ENCODE assay signal across 13 mouse cellular contexts in genomic region chr3:25108997-25109396, GRCm38 (mm10). TPM values are rescaled to one million over a fixed set of nuclear protein-coding genes. Genes with fewer than 3 reads are reported as not detected.
DNase-seq lines count a peak whose midpoint lies in the region; ATAC-seq and TF ChIP-seq lines count a peak whose summit lies in the region.
"Had no signal": no experiment of that assay in that cellular context is flagged by ENCODE, and none has a peak within 500 bp of the region (broad histone marks: within the 10 kb centered on the region; RNA-seq: fewer than 3 reads in every experiment).

No protein-coding gene starts in this region.

- H3K27me3 ChIP-seq in liver, postnatal 0 days (ENCODE audit: insufficient read depth, low read length): no peaks in the 10 kb centered on the region
- H3K27me3 ChIP-seq in heart, postnatal 0 days (ENCODE audit: control insufficient read depth, insufficient read depth, low read length): no peaks in the 10 kb centered on the region
- H3K27me3 ChIP-seq in forebrain, postnatal 0 days (ENCODE audit: insufficient read depth, low read length): no peaks in the 10 kb centered on the region

- WGBS in liver, postnatal 0 days (ENCODE audit: insufficient replicate concordance): 66% methylated on average over 3 of the region's 3 CpGs
- whole genome bisulfite sequencing in heart, postnatal 0 days: 19% methylated on average over 3 of the region's 3 CpGs
- WGBS in forebrain, postnatal 0 days: 45% methylated on average over 3 of the region's 3 CpGs

- TF ChIP-seq EP300 in liver, postnatal 0 days (IDR thresholded peaks at IDR 0.05; ENCODE audit: low read depth): no peak
- TF ChIP-seq EP300 in heart, postnatal 0 days (IDR thresholded peaks at IDR 0.05; ENCODE audit: low read depth): no peak

- H3K4me1 ChIP-seq in liver, postnatal 0 days (ENCODE audit: insufficient read depth): no peaks in the 10 kb centered on the region
- no peaks in the 10 kb centered on the region for H3K4me1 ChIP-seq in heart, postnatal 0 days (ENCODE audit: control insufficient read depth, insufficient read depth)
- no peaks in the 10 kb centered on the region for H3K4me1 ChIP-seq in forebrain, postnatal 0 days (ENCODE audit: insufficient read depth)

- TF ChIP-seq CTCF in liver, postnatal 0 days (IDR thresholded peaks at IDR 0.05; ENCODE audit: low read depth): no peak
- no peak for TF ChIP-seq CTCF in heart, postnatal 0 days (IDR thresholded peaks at IDR 0.05; ENCODE audit: low read depth)
- no peak for TF ChIP-seq CTCF in forebrain, postnatal 0 days (IDR thresholded peaks at IDR 0.05; ENCODE audit: low read depth)

- no peaks in the 10 kb centered on the region for H3K9me3 ChIP-seq in liver, postnatal 0 days (ENCODE audit: low read length)
- H3K9me3 ChIP-seq in heart, postnatal 0 days (replicated peaks; ENCODE audit: control insufficient read depth, low read length): no peaks in the 10 kb centered on the region
- H3K9me3 ChIP-seq in forebrain, postnatal 0 days (ENCODE audit: low read length): no peaks in the 10 kb centered on the region

- peak; percentile 18 for DNase-seq in embryo, embryonic 11 days
- DNase-seq in embryo, embryonic 10 days (ENCODE audit: low spot score): no peak
- DNase-seq in liver: peak; percentile 4
- no peak for DNase-seq in liver, postnatal 0 days
- DNase-seq in heart, postnatal 0 days (ENCODE audit: low spot score): peak; percentile 53
- peak; percentile 84 for DNase-seq in retina, postnatal 1 day
- no peak for DNase-seq in left cerebral cortex, adult 9 months (ENCODE audit: low spot score in 2 of 2)
- no peak for DNase-seq in forebrain, postnatal 0 days
- DNase-seq: B cell, adult 2 months had no signal

- H3K36me3 ChIP-seq in liver, postnatal 0 days (replicated peaks; ENCODE audit: insufficient read depth, low read length): no peaks in the 10 kb centered on the region
- H3K36me3 ChIP-seq in heart, postnatal 0 days (replicated peaks; ENCODE audit: control insufficient read depth, insufficient read depth, low read length): no peaks in the 10 kb centered on the region
- H3K36me3 ChIP-seq in forebrain, postnatal 0 days (ENCODE audit: insufficient read depth): no peaks in the 10 kb centered on the region

- no peak for ATAC-seq in liver, postnatal 0 days
- ATAC-seq in heart, postnatal 0 days (ENCODE audit: insufficient read depth, low read depth): peak; percentile 71
- no peak for ATAC-seq in forebrain, postnatal 0 days

- H3K4me2 ChIP-seq in liver, postnatal 0 days (ENCODE audit: low read depth, low read length): no peak overlapping the region
- no peak overlapping the region for H3K4me2 ChIP-seq in heart, postnatal 0 days (ENCODE audit: low read depth, low read length)
- H3K4me2 ChIP-seq in forebrain, postnatal 0 days (ENCODE audit: low read depth): no peak overlapping the region

- no peak overlapping the region for H3K9ac ChIP-seq in liver, postnatal 0 days (replicated peaks)
- H3K9ac ChIP-seq in heart, postnatal 0 days (replicated peaks; ENCODE audit: low read depth, low read length): no peak overlapping the region
- H3K9ac ChIP-seq in forebrain, postnatal 0 days: no peak overlapping the region
- H3K9ac ChIP-seq: liver, embryonic 14.5 days had no signal

- H3K4me3 ChIP-seq in liver, postnatal 0 days (ENCODE audit: low read depth, low read length): no peak overlapping the region
- no peak overlapping the region for H3K4me3 ChIP-seq in heart, postnatal 0 days (ENCODE audit: low read depth, low read length)
- no peak overlapping the region for H3K4me3 ChIP-seq in forebrain, postnatal 0 days (ENCODE audit: low read depth, low read length)

- no peak overlapping the region for H3K27ac ChIP-seq in liver, postnatal 0 days (ENCODE audit: low read depth)
- H3K27ac ChIP-seq in heart, postnatal 0 days (ENCODE audit: low read depth): no peak overlapping the region
- no peak overlapping the region for H3K27ac ChIP-seq in forebrain, postnatal 0 days (ENCODE audit: low read depth, low read length)
- H3K27ac ChIP-seq: liver, embryonic 14.5 days had no signal

RNA-seq across cellular contexts. Expression of gene Naaladl2, which starts 35.1 kb away (rescaled TPM):
- polyA plus RNA-seq in liver, postnatal 0 days (2015; fragmentation: Nextera tagmentation; extraction: Ambion mirVana): 0.85 and 0.86 TPM in 2 replicates
- 0.08 and 0.89 TPM in 2 replicates for total RNA-seq in heart, postnatal 0 days (2014; rRNA removed; ENCODE audit: low replicate concordance)
- polyA plus RNA-seq in heart, postnatal 0 days (2015; fragmentation: Nextera tagmentation; extraction: Ambion mirVana): 0.60 and 0.67 TPM in 2 replicates
- total RNA-seq in forebrain, postnatal 0 days (2014; rRNA removed): 0.62 and 1.4 TPM in 2 replicates
- 0.45 and 0.65 TPM in 2 replicates for polyA plus RNA-seq in forebrain, postnatal 0 days (2015; fragmentation: Nextera tagmentation; extraction: Ambion mirVana)
- total RNA-seq: common myeloid progenitor, adult 5-6 weeks; granulocyte monocyte progenitor cell, adult 5-6 weeks; neutrophil, adult 5-6 weeks had no signal

Comparison
In these comparisons a context has a peak if more than half of its experiments do, and no peak if none do; other contexts are left out.
1. DNase-seq: peak in embryo, embryonic 11 days (single experiment), liver (single experiment), heart, postnatal 0 days (single experiment) and retina, postnatal 1 day (single experiment); none in embryo, embryonic 10 days (single experiment), liver, postnatal 0 days (single experiment), left cerebral cortex, adult 9 months (0 of 2) and forebrain, postnatal 0 days (single experiment).